Mouse (Mus musculus) 416B (cell line): ENCODE results near the gene Sept12.

Source experiments
- DNase-seq: peaks from one replicate; pipeline ENCODE4 v3.0.0; 2011; ENCODE audit warnings: low read depth

Gene Sept12

DNA sequence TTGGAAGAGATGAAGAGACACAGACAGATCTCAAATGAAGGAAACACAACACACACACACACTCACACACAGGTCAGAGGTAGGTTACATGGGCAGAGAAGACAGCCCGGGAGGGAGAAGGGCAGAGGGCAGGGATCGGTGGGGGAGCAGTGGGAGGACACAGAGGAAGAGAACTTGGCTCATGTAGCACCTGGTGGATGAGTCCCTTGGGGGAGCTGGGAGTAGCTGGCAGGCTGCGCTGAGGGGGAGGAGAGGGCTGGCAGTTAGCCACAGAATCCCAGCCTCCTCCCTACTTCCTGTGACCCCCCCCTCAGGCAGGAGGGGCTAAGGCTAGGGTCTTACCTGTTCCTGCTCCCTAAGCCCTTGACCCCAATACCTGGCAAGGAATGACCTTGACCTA lies at the start of gene Sept12:
Sept12 (minus strand) TSS at position 300 of the 400 bp plus-strand sequence.
- DNase-seq: no peak

DNA sequence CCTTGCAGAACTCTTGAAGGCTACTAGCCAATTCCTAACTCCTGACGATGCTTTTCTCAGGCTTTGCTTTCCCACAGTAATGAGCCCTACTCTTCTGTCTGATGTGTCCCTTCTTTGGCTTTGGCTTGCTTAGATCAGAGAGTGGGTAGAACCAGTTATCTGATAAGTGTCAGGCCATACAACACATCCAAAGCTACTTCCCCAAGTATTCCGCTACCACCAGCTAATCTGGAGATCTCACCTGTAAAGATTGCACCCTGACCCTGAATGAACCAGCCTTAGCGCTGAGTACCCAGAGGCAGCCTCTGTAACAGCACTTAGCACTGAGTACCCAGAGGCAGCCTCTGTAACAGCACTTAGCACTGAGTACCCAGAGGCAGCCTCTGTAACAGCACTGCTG lies 47.7 kb upstream of the Sept12 start:
- no peak for DNase-seq

GRCm38 (mm10) chr16:5036649-5037234 lies 39.1 kb upstream of the Sept12 start:
- no peak for DNase-seq

GRCm38 (mm10) chr16:5035591-5035990 lies 37.9 kb upstream of the Sept12 start:
- no peak for DNase-seq

- DNase-seq: peak; percentile 95
Observed at GRCm38 (mm10) chr16:5029847-5030246, 32.2 kb upstream of the Sept12 start.

DNA sequence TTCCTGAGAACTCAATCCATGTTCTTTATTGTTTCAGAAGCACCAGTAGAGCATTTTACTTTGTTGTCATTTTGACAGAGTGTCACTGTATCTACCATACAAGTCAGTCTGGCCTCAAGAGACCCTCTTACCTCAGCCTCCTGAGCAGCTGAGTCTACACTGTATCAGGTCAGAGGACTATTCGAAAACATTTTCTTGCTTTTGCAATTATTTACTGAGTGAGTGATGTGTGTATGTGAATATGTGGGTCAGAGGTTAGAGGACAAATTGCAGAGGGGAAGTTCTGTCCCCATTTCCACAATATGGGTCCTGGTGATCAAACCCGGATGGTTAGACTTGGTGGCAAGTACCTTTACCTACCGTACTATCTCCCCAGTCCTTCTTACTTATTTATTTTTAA lies 26.4 kb upstream of the Sept12 start:
- no peak for DNase-seq

- no peak for DNase-seq
Observed at GRCm38 (mm10) chr16:5014578-5014977, 16.9 kb upstream of the Sept12 start.

DNA sequence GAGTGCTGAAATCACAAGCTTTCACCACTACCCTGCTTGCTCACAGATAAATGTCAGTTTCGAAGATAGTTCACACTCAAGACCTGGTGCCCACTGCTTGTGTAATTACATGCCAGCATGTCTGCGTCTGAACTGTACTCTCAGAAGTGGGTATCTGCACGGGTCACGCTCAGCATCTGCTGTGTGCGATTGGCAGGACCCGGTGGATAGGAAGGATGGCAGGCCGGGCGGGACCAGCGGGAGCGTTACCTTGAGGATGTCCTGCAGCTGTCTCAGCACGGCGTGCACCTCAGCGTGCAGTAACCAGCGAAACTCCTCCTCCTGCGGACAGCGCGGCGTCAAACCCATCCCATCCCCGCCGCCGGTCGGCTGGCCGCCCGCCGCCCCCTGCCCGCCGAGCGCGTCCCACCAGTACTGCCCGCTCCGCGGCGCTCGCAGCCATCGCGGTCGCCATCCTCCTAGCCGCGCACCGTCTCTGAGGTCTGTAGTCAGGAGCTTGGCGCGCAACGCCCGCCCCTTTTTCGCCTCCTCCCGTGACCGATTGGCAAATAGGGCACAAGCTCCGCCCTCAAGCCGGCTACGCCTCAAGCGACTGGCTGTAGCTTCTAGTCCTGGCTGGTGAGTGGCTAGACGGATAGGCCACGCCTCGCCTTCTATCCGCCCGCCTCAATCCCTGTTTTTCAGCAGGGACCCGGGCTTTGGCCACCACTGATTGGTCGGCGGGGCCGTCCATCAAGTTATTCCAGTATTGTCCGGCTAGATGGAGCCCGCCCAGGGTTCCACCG lies 15.6 kb upstream of the Sept12 start, which contains the start of gene Rogdi:
Rogdi (minus strand) TSS at position 500 of the 785 bp plus-strand sequence.
- peak; percentile 98 for DNase-seq

DNA sequence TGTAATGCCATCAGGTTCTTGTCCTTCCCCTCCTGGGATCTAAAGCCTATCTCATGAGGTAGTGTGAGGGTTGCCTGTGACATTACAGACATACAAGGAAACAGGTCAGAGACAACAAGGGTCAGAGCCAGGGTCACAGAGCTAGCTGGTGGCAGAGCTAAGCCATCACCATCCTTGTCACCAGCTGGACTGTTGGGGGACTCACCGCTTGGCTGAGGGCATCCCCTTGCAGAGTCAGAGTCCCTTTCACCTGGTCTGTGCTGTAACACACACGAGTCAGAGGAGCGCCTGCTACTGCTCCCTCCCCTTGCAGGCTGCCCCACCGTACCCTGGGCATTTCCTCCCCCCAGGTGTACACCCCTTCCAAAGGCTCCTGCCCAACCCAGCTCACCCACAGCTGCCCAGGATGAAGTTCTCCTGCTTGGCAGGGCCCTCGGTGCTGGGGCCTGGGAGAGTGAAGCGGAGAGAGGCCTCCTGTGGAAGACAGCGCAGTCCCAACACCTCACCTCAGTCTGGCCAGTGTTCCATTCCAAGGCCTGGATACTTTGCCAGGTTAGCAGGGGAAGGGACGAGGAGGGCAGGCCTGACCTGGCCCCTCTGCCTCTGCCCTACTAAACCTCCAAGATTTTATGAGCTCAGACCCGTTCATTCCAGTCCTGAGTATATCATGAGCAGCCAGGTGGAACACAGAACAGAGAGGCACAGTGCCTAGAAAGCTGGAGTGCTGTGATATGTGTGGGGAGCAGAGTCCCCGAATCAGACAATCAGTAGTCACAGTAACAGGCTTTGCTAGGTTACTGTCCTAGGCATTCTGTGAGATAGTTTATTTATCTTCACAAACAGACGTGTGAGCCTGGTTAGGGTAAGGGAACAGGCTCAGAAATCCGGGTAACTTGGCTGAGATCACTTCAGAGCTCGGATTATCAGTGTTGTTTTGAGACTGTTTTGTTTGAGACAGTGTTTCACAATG lies 14.7 kb upstream of the Sept12 start:
- no peak for DNase-seq

- DNase-seq: no peak
Observed at GRCm38 (mm10) chr16:5011285-5011684, 13.6 kb upstream of the Sept12 start.

- DNase-seq: no peak
Observed at GRCm38 (mm10) chr16:5010371-5010935, 12.8 kb upstream of the Sept12 start.

DNA sequence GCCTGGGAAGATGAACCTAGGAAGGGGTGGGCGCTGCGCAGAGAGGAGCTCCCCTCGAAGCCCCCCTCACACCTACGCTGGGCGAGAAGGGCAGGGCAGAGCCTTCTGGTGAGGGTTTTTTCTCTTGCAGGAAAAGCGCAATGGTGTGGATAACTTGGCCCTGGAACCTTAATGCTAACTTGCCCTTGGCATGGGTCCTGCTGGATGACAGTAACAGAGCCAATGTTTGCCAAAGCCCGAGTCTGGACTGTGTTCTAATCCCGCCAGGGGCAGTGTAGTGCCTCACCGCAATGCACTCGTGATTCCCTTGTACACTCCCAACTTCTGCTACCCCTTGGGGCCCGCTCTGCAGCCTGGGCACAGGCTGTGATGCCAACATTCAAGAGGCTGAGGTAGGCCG lies 10.4 kb upstream of the Sept12 start:
- no peak for DNase-seq

DNA sequence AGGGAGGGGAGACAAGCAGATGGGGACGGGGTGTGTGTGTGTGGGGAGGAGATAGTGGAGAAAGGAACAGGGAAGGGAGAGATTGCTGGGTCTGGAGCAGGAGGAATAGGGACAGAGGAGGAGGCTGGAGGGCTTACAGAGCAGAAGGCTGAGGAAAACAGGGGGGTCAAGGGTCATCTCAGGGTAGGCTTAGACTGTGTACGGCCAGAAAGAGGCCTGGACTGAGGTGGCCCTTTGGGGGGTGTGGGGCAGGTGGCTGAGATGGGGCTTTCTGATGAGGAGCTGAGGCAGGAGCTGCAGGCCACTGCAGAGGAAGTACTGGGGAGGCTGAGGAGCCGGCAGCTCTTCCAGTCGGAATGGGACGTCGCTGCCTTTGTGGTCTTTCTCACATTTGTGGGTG lies 9.8 kb upstream of the Sept12 start:
- no peak for DNase-seq

DNA sequence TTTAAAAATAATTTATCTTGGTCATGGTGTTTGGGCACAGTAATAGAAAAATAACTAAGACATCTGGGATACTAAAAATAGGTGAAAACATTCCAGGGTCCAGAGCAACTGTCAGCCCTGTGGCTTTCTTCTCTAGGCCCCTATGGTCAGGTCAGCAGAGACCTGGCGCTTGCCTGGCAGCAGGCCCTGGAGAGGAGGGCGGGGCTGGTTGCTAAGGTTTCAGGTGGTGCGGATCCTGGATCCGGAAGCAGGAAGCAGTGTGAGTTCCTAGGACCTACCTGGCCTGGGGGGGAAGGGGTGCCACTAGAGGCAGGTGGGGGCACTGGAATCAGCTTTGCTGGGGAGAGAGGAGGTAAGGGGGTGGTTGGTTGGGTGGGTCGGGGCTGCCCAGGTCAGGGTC lies 9.4 kb upstream of the Sept12 start, which contains the start of gene Smim22:
Smim22 (plus strand) TSS at position 222 of the 400 bp plus-strand sequence.
- DNase-seq: no peak

GRCm38 (mm10) chr16:5000611-5001010 lies 3.0 kb upstream of the Sept12 start:
- DNase-seq: no peak

- DNase-seq: no peak
Observed at GRCm38 (mm10) chr16:4998984-4999383, 1.3 kb upstream of the Sept12 start.

DNA sequence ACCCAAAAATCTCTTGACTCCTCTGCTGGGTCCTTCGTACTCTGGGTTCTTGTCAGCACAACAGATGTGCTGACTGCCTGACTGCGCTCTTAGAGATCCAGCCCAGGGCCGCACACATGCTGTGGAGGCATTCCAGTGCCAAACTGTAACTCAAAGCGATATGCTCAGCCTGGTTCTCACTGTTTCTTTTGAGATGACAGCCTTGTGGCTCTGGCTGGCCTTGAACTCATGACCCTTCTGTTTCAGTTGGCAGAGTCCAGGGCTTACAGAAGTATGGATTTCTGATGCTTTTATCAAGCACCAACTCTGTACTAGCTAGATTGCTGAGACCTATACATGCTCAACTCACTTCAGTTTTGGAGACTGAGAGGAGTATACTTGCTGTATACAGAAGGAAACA lies 4.4 kb downstream of the Sept12 start:
- no peak for DNase-seq

GRCm38 (mm10) chr16:4984717-4985116 lies 12.9 kb downstream of the Sept12 start:
- DNase-seq: no peak

DNA sequence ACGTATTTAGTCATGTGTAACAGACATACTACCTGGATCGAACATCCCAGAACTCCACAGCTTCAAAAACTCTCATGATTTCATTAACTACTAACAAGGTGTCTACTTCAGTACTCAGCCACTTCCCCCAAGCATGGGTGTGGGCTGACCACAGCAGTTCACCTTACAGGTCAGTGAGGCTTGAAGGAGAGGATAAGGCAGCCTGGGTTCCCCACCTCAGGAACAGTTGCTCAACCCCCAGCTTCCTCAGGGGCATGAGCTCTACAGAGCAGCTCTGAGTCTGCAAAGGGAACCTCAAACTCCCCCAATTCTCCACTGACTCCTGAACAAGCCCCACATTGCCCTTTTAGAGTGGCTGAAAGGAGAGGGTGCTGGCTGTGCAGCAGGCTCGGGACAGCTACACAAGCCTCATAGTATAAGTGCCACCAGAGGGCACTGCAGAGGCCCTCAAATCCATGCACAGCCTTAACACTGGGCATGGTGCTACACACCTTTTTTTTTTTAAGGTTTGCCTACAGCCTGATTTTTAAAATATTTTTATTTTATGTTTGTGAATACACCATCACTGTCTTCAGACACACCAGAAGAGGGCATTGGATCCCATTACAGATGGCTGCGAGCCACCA lies 17.8 kb downstream of the Sept12 start:
- DNase-seq: peak; percentile 68

- peak; percentile 14 for DNase-seq
Observed at GRCm38 (mm10) chr16:4978275-4979051, 19.2 kb downstream of the Sept12 start.

DNA sequence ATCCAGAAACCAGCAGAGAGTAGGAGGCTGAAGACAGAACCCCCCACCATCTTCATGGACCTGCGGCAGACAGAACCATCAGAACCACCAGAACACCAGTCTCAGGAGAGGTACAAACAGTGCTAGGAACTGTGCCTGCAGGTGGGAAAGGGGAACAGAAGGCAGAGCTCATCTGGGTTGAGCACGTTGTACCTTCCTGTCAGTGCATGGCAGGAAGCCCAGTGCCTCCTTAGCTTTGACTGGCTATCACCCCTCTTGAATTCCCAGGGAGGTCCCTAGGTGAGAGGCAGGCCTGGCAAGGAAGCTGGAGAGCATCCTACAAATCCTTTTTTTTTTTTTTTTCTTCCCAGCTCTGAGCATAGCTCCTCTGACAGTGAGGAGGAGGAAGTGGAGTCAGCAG lies 21.5 kb downstream of the Sept12 start:
- DNase-seq: no peak
